Mouse (Mus musculus) stomach, postnatal 0 days (tissue): Measurements from ENCODE around the gene Lrmda.

Experiments used
- CTCF ChIP-seq: IDR thresholded peaks from 2 replicates; pipeline ENCODE4 v1.5.1; 2016; ENCODE audit warnings: antibody characterized with exemption, low read depth, mild to moderate bottlenecking, moderate library complexity
- EP300 ChIP-seq: optimal IDR thresholded peaks from 2 replicates; pipeline ENCODE3; 2016; ENCODE audit warnings: antibody characterized with exemption

DNA sequence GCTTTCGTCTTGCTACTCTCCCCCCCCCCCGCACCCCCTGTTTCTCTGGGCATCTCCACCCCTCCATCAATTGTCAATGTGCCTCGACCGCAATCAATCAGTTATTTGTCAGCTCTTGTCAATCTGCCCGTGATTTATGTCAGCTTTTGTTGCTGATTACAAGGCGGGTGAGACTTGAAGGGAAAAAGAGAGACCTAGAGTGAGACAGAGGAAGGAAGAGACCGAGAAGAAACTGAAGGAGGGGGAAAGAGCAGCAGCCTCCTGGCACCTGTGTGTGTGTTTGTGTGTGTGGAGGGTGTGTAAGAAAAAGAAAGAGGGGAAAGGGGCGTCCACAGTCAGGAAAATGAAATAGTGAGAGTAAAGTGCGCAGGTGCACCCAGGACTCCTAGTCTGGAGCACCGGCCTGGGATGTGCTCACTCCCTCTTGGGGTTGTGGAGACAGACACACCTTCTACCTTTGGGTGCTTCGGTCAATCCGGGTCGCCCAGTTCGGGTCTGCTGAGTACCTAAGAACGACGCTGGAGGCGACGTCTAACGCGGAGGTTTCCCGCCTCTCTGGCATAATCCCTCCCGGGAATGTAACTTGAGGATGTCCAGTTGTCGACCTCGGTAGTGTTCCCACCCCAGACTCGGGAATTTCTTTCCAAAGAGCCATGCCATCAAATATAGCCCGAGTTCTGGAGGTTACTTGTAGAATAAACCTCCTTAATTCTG, 30.8 kb upstream of the Lrmda start:
- no peak for TF ChIP-seq EP300
- TF ChIP-seq CTCF: no peak; the same call in 1 of the 2 replicates
